Mouse (Mus musculus) gastrocnemius, postnatal 4 days (tissue): ENCODE data around the gene Zfp160. TPM values are rescaled to one million over a fixed set of nuclear protein-coding genes. Genes with fewer than 3 reads are reported as not detected.

Source experiments
- total RNA-seq, 2 experiments: library from RNA; stranded (reverse); gene quantifications; 2 replicates each; pipeline ENCODE4 v1.2.3; 2021

The Zfp160 gene
- total RNA-seq, 2 experiments from 2014 or later, result 16.3 to 19.8 TPM

Other genes starting within 250 kb of the Zfp160 start
- gene Vmn1r228, start 222.7 kb upstream of the Zfp160 start, total RNA-seq, result not detected
- not detected for gene Vmn1r229, start 197.3 kb upstream of the Zfp160 start, total RNA-seq
- gene Vmn1r230, start 168.5 kb upstream of the Zfp160 start, total RNA-seq, result not detected
- gene Vmn1r231, start 103.8 kb upstream of the Zfp160 start, total RNA-seq, result not detected
- not detected for gene Vmn1r232, start 89.2 kb upstream of the Zfp160 start, total RNA-seq
- gene Ppp2r1a, start 63.6 kb upstream of the Zfp160 start, total RNA-seq, result 100 to 1,000 TPM; 190 to 213 TPM
- gene Vmn1r233, start 12.4 kb upstream of the Zfp160 start, total RNA-seq, result not detected
- not detected for gene Vmn1r234, start 217.2 kb downstream of the Zfp160 start, total RNA-seq
- gene Vmn1r235, start 247.5 kb downstream of the Zfp160 start, total RNA-seq, result not detected